Mouse (Mus musculus) liver (tissue): Measurements from ENCODE around the gene Scnm1.
"Not testable (repeated sequence)": the region's sequence is repeated elsewhere in the genome, so short reads cannot be mapped to it uniquely, and the experiment has no call there.

Experiments
- DNase-seq: peaks from one replicate; pipeline ENCODE4 v3.0.0-alpha.2; 2020; ENCODE audit warnings: mixed read lengths

The Scnm1 gene

DNA sequence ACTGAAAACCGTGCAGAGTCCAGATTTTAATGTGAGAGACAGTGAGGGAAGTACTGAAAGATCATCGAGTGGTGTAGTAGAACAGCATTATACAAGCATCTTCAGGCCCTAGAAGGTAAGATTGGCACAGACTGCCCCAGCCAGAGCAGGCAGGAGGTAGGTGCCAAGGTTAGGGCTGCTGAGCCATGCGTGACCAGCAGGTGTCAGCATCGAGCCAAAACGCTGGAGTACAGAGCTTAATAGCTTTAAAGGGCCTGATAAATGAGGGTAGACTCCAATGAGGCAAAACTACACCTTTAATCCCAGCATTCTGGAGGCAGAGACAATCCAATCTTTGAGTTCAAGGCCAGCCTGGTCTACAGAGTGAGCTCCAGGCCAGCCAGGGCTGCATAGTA is 8.8 kb upstream of the Scnm1 start:
- peak; percentile 85 for DNase-seq

DNA sequence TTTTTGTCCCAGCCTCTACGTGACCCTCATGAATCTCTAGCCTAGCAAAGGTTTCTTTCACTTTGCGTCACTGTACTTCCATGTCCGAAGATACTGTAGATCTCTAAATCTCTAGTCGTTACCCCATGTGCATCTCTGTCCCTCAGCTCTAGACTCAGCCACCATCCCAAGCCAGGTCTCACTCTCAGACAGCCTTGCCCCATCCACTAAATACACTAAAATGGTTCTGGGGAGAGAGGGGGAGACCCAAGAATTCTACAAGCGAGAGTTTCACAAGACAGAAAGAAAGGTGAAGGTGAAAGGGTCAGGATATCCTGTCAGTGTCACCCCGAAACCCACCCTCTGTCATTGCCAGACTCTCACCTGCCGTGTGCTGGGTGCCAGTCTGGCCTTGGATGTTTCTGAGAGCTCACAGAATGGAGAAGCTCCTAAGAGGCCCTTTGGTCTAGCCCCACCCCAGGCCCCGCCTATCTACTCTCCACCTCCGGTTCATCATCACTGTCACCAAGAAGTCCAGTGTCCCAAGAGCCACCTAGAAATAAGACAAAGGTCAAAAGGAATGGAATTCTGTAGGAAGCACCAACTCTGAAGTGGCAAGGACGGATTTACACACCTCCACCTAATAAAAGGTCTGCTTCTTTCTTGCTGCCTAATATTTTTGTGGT is 8.3 kb upstream of the Scnm1 start, which contains the start of gene Tnfaip8l2:
Tnfaip8l2 (minus strand) TSS at position 409 of the 665 bp plus-strand sequence.
- DNase-seq: peak; percentile 66

GRCm38 (mm10) chr3:95141474-95141873 is 7.7 kb upstream of the Scnm1 start:
- peak; percentile 35 for DNase-seq

GRCm38 (mm10) chr3:95140795-95141194 is 7.0 kb upstream of the Scnm1 start:
- no peak for DNase-seq

GRCm38 (mm10) chr3:95140289-95140595 is 6.4 kb upstream of the Scnm1 start:
- DNase-seq: no peak

- no peak for DNase-seq
Measured at GRCm38 (mm10) chr3:95139586-95140288, 5.9 kb upstream of the Scnm1 start.

GRCm38 (mm10) chr3:95136336-95136735 is 2.5 kb upstream of the Scnm1 start:
- DNase-seq: no peak

DNA sequence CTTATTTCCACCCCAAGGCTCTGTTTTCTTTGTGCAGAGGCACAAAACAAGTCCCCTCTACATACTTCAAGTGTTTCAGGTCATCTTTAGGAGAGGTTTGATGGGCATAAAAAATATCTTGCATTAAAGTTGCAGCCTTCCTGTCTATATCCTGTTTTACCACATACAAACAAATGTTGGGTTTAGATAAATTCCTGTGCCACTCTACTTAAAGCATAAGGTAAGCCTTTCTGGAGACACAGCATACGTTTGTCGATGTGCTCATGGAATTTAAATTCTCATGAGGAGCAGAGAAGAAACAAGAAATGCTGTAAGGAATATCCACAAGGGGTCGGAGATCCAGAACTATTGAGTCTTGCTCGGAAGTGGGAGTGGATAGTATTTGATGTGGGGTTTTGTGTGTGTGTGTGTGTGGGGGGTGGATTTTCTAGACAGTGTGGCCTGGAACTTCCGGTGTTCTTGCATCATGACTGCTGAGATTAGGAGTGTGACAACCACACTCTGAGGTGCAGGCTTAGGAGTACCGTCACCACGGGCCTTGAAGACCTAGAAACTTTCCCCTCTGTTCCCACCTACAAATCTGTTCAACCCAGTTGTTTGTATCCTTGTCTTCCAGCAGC is 1.7 kb upstream of the Scnm1 start:
- no peak for DNase-seq

GRCm38 (mm10) chr3:95135023-95135422 is 1.2 kb upstream of the Scnm1 start:
- DNase-seq: peak; percentile 84

DNA sequence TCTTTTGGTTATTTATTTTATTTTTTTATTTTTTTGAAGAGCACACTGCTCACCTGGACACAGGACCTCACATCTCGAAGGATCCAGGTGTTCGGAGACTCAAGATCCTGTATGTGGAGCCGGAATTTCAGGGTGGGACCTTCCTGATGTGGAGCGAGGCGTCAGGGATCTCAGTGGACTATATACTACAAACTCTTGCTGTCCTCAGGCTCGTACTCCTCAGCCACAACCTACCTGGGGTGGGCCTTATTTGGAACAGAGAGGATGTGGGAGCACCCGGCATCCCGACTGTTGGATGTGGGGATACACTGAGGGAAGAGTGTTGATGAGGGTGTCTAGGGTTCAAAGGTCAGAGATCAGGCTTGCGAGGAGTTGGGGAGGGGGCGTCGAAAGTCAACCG is 322 bp upstream of the Scnm1 start:
- DNase-seq: not testable (repeated sequence)

DNA sequence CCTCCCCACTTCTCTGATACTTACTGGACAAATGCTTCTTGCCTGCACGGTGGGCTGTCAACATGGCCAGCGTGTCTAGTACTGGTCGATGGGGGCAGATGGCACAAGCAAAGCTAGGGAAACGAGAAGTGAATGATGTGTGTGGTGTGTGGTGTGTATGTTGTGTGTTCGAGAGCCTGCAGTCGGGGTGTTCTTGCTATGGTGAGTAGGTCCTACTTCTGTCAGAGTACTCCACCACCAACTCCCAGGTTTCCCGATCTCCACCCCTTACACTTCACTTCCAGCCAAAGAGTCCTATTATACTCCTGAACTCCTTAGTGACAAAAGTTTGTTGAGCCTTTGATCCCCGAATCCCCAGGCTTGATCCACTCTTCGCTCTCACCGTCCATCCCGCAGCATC is 635 bp downstream of the Scnm1 start:
- no peak for DNase-seq

DNA sequence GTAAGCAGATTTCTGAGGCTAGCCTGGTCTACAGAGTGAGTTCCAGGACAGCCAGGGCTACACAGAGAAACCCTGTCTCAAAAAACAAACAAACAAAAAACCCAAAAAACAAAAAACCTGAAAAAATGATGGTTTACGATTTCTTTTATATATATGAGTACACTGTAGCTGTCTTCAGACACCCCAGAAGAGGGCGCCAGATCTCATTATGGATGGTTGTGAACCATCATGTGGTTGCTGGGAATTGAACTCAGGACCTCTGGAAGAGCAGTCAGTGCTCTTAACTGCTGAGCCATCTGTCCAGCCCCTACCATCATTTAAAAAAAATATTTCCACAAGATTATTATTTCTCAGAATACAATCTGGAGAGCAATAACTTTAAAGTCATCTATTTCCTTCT is 1.4 kb downstream of the Scnm1 start:
- not testable (repeated sequence) for DNase-seq

DNA sequence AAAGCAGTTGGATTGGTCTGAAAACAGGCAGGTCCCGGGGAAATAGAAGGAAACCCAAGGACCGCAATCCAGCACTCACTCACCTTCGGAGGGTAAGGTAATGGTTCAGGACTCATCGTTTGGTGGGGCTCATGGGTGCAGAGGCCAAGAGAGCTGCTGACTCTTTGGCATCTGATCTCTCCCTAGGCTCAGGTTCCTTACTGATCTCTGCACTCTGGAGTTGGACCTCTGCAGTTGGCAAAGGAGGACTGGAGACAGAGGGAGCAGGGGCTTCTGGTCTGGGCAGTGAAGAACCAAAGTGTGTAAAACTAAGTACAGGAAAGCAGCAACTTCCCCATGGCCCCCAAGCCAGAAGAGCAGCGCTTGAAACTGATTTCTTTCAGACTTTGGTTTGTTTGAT is 3.7 kb downstream of the Scnm1 start:
- DNase-seq: no peak

DNA sequence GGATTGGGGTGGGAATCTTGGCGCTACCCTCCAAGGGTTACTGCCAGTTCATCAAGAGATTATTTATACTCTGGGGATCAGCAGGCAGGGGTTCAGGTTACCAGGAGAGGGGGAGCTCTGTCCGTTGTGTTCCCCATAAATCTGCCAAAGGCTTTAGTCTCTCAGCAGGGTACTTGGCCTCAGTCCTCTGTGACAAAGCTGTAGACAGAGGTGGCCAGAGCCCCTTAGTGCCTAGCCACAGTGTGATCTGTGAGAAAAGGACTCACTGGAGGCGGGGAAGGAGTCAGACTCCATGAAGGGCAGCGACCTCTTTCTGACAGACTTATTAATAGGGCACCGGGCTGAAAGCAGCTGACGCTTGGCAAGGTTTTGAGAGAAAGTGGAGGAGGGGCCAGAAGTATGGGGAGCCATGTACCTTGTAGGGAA is 4.6 kb downstream of the Scnm1 start:
- DNase-seq: no peak

DNA sequence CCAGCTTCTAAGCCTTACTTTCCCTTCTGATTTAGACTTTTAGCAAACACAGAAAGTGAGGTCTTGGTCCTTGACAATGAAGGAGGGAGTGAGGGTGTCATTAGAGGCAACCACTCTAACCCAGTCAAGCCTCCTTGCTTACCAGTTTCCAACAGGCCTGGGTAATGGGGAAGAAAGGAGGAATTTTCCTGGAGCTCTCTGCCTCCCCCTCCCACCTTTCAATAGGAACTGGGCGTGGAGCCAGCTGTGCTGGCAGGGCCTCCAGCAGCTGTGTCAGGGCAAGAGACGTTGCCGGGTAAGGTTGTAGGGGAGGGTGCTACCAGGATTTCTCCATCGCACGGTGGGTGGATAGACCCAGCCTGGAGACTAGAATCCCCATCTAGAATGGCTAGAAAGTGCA is 8.8 kb downstream of the Scnm1 start:
- DNase-seq: no peak

GRCm38 (mm10) chr3:95124246-95124645 is 9.6 kb downstream of the Scnm1 start, which contains the start of gene Tmod4:
Tmod4 (plus strand) TSS chr3:95124476.
- DNase-seq: no peak

DNA sequence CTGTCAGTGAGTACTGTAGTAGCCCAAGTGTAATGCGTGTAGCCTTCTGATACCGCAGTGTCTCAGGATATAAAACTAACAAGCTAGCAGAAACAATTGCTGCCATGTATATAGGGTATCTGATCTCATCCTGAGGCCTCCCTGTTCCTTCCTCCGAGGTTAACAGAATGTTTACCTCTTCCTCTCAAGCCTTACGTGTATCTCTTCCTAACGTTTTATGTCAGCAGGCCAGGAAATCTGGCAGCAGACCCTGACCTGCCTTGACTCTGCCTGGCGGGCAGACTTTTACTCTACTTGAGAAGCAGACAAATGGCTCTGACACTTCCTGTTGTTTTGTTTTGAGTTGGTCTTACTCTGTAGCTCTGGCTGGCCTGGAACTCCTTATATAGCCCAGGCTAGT is 12.2 kb downstream of the Scnm1 start:
- DNase-seq: no peak

- no peak for DNase-seq
Measured at GRCm38 (mm10) chr3:95117751-95118150, 16.1 kb downstream of the Scnm1 start.

- no peak for DNase-seq
Measured at GRCm38 (mm10) chr3:95112760-95113159, 21.1 kb downstream of the Scnm1 start.

- peak; percentile 88 for DNase-seq
Measured at GRCm38 (mm10) chr3:95110911-95111726, 22.7 kb downstream of the Scnm1 start, which contains the start of gene Vps72. Vps72 (plus strand) TSS chr3:95111022.

DNA sequence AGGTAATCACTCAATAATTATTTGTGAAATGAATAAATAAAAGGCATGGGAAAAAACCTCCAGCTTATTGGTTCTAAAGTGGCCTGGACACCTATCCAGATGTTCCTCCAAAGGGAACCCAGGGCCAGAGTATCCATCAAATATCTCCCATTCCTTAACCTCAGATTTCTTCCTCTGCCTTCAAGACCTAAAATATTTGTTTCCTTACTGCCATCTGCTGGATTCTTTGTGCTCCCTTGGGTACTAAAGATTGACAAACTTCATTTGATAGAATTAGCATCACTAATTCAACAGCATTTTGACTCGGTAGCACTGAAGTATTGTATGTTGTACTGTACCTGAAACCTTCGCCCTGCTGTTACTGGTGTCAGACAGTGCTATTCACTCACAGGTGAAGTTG is 25.9 kb downstream of the Scnm1 start:
- no peak for DNase-seq

DNA sequence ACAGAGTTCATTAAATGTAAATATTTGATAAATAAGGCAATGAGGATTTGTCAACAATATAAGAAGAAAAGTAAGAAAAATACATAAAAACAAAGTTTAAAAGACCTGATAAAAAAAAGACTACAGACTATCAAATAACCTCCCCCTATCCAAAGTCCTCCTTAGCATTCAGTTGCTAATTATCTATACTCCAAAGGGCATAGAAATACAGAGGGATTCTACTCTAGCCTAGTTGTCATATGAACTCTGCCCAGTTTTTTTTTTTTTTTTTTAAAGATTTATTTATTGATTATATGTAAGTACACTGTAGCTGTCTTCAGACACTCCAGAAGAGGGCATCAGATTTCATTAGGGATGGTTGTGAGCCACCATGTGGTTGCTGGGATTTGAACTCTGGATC is 26.5 kb downstream of the Scnm1 start:
- DNase-seq: not testable (repeated sequence)
